Mouse (Mus musculus) heart, embryonic 11.5 days (tissue): ENCODE results near the gene Guca1a. TPM values are rescaled to one million over a fixed set of nuclear protein-coding genes. Genes with fewer than 3 reads are reported as not detected.

Experiments
- ATAC-seq: fragments of 200-750 bp; cut with Nextera tagmentation; replicated peaks from 2 replicates; pipeline ENCODE4 v1.8.0; 2017; ENCODE audit warnings: moderate library complexity; ENCODE audit not compliant: insufficient number of reproducible peaks, low FRiP score, low TSS enrichment
- H3K27ac ChIP-seq: fragments of 300-500 bp; sonication (generic); 2 replicates; pipeline ENCODE4 v1.5.1; 2014; ENCODE audit warnings: mild to moderate bottlenecking, low read depth, low read length
- H3K27me3 ChIP-seq: fragments of 300-500 bp; sonication (generic); 2 replicates; pipeline ENCODE4 v1.6.1; 2014; ENCODE audit warnings: mild to moderate bottlenecking, low read length, mixed read lengths; ENCODE audit not compliant: control insufficient read depth, insufficient read depth
- H3K36me3 ChIP-seq: fragments of 300-500 bp; sonication (generic); 2 replicates; pipeline ENCODE4 v1.6.1; 2014; ENCODE audit warnings: mild to moderate bottlenecking, low read length, moderate library complexity, mixed read lengths; ENCODE audit not compliant: control insufficient read depth, insufficient read depth
- H3K4me1 ChIP-seq: fragments of 300-500 bp; sonication (generic); 2 replicates; pipeline ENCODE4 v1.6.1; 2014; ENCODE audit warnings: low read length; ENCODE audit not compliant: control insufficient read depth, insufficient read depth
- H3K4me2 ChIP-seq: fragments of 300-500 bp; sonication (generic); 2 replicates; pipeline ENCODE4 v1.6.1; 2014; ENCODE audit warnings: mild to moderate bottlenecking, moderate library complexity
- H3K4me3 ChIP-seq: fragments of 300-500 bp; sonication (generic); 2 replicates; pipeline ENCODE4 v1.5.1; 2014; ENCODE audit warnings: low read depth, low read length
- H3K9ac ChIP-seq: fragments of 300-500 bp; sonication (generic); 2 replicates; pipeline ENCODE4 v1.6.1; 2014; ENCODE audit warnings: mild to moderate bottlenecking, low read depth, low read length, moderate library complexity
- H3K9me3 ChIP-seq: fragments of 300-500 bp; sonication (generic); replicated peaks from 2 replicates; pipeline ENCODE4 v1.6.1; 2016; ENCODE audit warnings: low read length; ENCODE audit not compliant: control insufficient read depth
- WGBS: fragments of 180-500 bp; shearing (Covaris S2); extraction: QIAGEN DNeasy Blood & Tissue Kit; methylation state at CpG from one replicate; pipeline ENCODE4 v1.1.7; 2014; ENCODE audit not compliant: insufficient replicate concordance; 5-methylcytosine and 5-hydroxymethylcytosine counted together
- polyA plus RNA-seq: library from polyadenylated mRNA; unstranded; fragments of >200 nt; fragmentation: Nextera tagmentation; extraction: Ambion mirVana; gene quantifications from 2 replicates; pipeline ENCODE4 v1.2.1, GENCODE M21; 2014

The Guca1a gene
- polyA plus RNA-seq, 1 experiment from 2014 or later: 3.3 TPM

DNA sequence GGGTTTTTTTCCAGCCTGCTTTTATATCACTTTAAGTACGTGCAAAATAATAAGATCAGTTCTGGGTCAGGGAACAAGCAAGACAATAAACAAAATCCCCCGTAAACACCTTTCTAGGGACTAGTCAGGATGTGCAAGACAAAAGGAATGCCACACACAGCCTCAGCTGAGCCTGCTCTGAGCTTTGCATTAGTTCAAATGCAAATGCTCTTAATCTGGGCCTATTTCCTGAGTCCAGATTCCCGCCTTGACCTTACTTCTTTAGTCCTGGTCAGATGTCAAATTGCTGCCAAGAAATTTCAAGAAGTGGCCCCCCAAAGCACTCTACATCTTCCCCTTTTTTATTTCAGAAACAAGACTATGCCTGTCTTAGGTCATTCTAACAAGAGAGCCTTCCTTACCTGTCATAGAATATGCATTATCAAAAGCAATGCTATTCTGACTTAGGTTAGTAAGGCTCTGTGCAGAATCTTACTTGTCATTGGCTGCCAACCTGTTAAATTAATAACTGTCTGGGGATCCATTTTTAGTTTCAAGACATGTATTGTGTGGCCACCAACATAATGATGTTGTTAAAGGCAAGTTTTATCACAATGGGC is 50.6 kb downstream of the Guca1a start:
- ATAC-seq: no peak
- Histone ChIP-seq H3K9me3 (peaks cover 26% of the 10 kb centered on the region), H3K4me3 (no peak overlapping the region), H3K9ac (no peak overlapping the region), H3K36me3 (peaks cover 78% of the 10 kb centered on the region), H3K27ac (no peak overlapping the region), H3K4me1 (no peaks in the 10 kb centered on the region), H3K4me2 (no peak overlapping the region), H3K27me3 (no peaks in the 10 kb centered on the region)
- WGBS: 86% methylated on average over 3 of the region's 3 CpGs

Other genes with a start within 250 kb of the Guca1a start
- gene Mrps10, start 31.7 kb downstream of the Guca1a start, polyA plus RNA-seq: 74.8 and 78.7 TPM in 2 replicates
- gene Guca1b, start 15.2 kb downstream of the Guca1a start, polyA plus RNA-seq: 1.2 and 2.5 TPM in 2 replicates
- gene AI661453, start 36.0 kb upstream of the Guca1a start, polyA plus RNA-seq: 1.2 and 1.6 TPM in 2 replicates
- 1.2 and 2.2 TPM in 2 replicates for gene 1700001C19Rik, start 36.8 kb upstream of the Guca1a start, polyA plus RNA-seq
- 15.9 and 18.3 TPM in 2 replicates for gene Taf8, start 101.7 kb upstream of the Guca1a start, polyA plus RNA-seq
- 559 and 565 TPM in 2 replicates for gene Ccnd3, start 104.5 kb upstream of the Guca1a start, polyA plus RNA-seq
- gene Bysl, start 210.9 kb upstream of the Guca1a start, polyA plus RNA-seq: 26.8 TPM in 2 replicates
- gene Med20, start 211.0 kb upstream of the Guca1a start, polyA plus RNA-seq: 30.3 and 36.4 TPM in 2 replicates
- 1.6 and 1.8 TPM in 2 replicates for gene Gm20517, start 211.0 kb upstream of the Guca1a start, polyA plus RNA-seq
- 2.7 and 3.7 TPM in 2 replicates for gene Usp49, start 230.1 kb upstream of the Guca1a start, polyA plus RNA-seq